ENCODE assay signal across 11 mouse cellular contexts in genomic region chr10:92333042-92333774, GRCm38 (mm10).
A peak's percentile ranks its signal among the peaks of the same experiment; 100 is the strongest.
DNase-seq lines count a peak whose midpoint lies in the region; ATAC-seq and TF ChIP-seq lines count a peak whose summit lies in the region.
"Had no signal": no experiment of that assay in that cellular context is flagged by ENCODE, and none has a peak within 500 bp of the region (broad histone marks: within the 10 kb centered on the region; RNA-seq: fewer than 3 reads in every experiment).

No protein-coding gene starts in this region.

- no peak for TF ChIP-seq CTCF in lung, embryonic 14.5 days (IDR thresholded peaks at IDR 0.05; ENCODE audit: low read depth)
- no peak for TF ChIP-seq CTCF in lung, adult 2 months (IDR thresholded peaks at IDR 0.05; ENCODE audit: insufficient read depth, low read length)

- no peak overlapping the region for H3K4me3 ChIP-seq in lung, embryonic 14.5 days (ENCODE audit: low read depth, low read length)
- H3K4me3 ChIP-seq in lung, adult 2 months (replicated peaks; ENCODE audit: extremely low read depth, low read depth, low read length) = no peak overlapping the region
- H3K4me3 ChIP-seq in forebrain, embryonic 15.5 days = no peak overlapping the region
- H3K4me3 ChIP-seq: gastrocnemius, adult 2 months; liver, embryonic 15.5 days had no signal

- no peaks in the 10 kb centered on the region for H3K4me1 ChIP-seq in lung, embryonic 14.5 days (ENCODE audit: insufficient read depth)
- H3K4me1 ChIP-seq in lung, adult 2 months (ENCODE audit: control insufficient read depth, insufficient read depth, low read length) = no peaks in the 10 kb centered on the region; the same call in 1 of the 2 replicates
- H3K4me1 ChIP-seq in forebrain, embryonic 15.5 days = peaks cover 27% of the 10 kb centered on the region
- H3K4me1 ChIP-seq: liver, embryonic 15.5 days had no signal

- H3K9ac ChIP-seq in lung, embryonic 14.5 days = no peak overlapping the region
- H3K9ac ChIP-seq in forebrain, embryonic 15.5 days (replicated peaks) = no peak overlapping the region
- H3K9ac ChIP-seq: liver, embryonic 15.5 days had no signal

- H3K4me2 ChIP-seq in lung, embryonic 14.5 days = no peak overlapping the region
- H3K4me2 ChIP-seq in forebrain, embryonic 15.5 days (replicated peaks) = no peak overlapping the region
- H3K4me2 ChIP-seq: liver, embryonic 15.5 days had no signal

- intact Hi-C loops in left cerebral cortex, postnatal 4 days (cut with DNase I) = no loop called here
- intact Hi-C loops in heart, postnatal 25 days (cut with DNase I) = no loop called here

- DNase-seq in lung, embryonic 14.5 days = no peak
- no peak for DNase-seq in lung, adult 2 months
- DNase-seq in left cerebral cortex, postnatal 4 days = peak; percentile 30
- peak; percentile 96 for DNase-seq in retina, postnatal 1 day
- DNase-seq in gastrocnemius, adult 8-10 months (ENCODE audit: low spot score in 2 of 2) = no peak
- DNase-seq in heart, postnatal 25 days (ENCODE audit: low spot score) = no peak
- DNase-seq: gastrocnemius, adult 2 months had no signal

- H3K9me3 ChIP-seq in lung, embryonic 14.5 days (ENCODE audit: low read depth, low read length) = no peaks in the 10 kb centered on the region
- no peaks in the 10 kb centered on the region for H3K9me3 ChIP-seq in forebrain, embryonic 15.5 days
- H3K9me3 ChIP-seq: liver, embryonic 15.5 days had no signal

- ATAC-seq in lung, embryonic 14.5 days (ENCODE audit: insufficient read depth) = peak; percentile 73
- peak; percentile 90 for ATAC-seq in forebrain, embryonic 15.5 days (replicated peaks)
- ATAC-seq in CD4-positive, CD25-positive, alpha-beta regulatory T cell, adult 4 months = no peak

- no peaks in the 10 kb centered on the region for H3K36me3 ChIP-seq in lung, embryonic 14.5 days (ENCODE audit: insufficient read depth)
- no peaks in the 10 kb centered on the region for H3K36me3 ChIP-seq in forebrain, embryonic 15.5 days
- H3K36me3 ChIP-seq: liver, embryonic 15.5 days had no signal

- H3K27me3 ChIP-seq in lung, embryonic 14.5 days (ENCODE audit: insufficient read depth, low read length) = no peaks in the 10 kb centered on the region
- H3K27me3 ChIP-seq in forebrain, embryonic 15.5 days = no peaks in the 10 kb centered on the region
- H3K27me3 ChIP-seq: liver, embryonic 15.5 days had no signal

- WGBS in lung, embryonic 14.5 days = 23% methylated on average over 3 of the region's 3 CpGs
- 36% methylated on average over 3 of the region's 3 CpGs for WGBS in lung, adult 2 months
- 3% methylated on average over 3 of the region's 3 CpGs for WGBS in forebrain, embryonic 15.5 days

- H3K27ac ChIP-seq in lung, embryonic 14.5 days (ENCODE audit: low read depth) = 0 out of 2 replicates have a peak overlapping the region, but pooled peaks have one; percentile 27
- peak overlapping the region; percentile 80 for H3K27ac ChIP-seq in forebrain, embryonic 15.5 days (replicated peaks)
- H3K27ac ChIP-seq: gastrocnemius, adult 2 months; kidney, postnatal 0 days; liver, embryonic 15.5 days had no signal

- no peak for TF ChIP-seq POLR2A in lung, adult 2 months (IDR thresholded peaks at IDR 0.05; ENCODE audit: borderline replicate concordance, extremely low read depth, low read depth, low read length)

Comparison
In these comparisons a context has a peak if more than half of its experiments do, and no peak if none do; other contexts are left out.
1. DNase-seq: peak in left cerebral cortex, postnatal 4 days (single experiment) and retina, postnatal 1 day (single experiment); none in lung, embryonic 14.5 days (single experiment), lung, adult 2 months (single experiment), gastrocnemius, adult 8-10 months (0 of 2) and heart, postnatal 25 days (single experiment).